Mouse (Mus musculus) hindbrain, embryonic 11.5 days (tissue): ENCODE measurements around the gene Tfdp1. TPM values are rescaled to one million over a fixed set of nuclear protein-coding genes. Genes with fewer than 3 reads are reported as not detected.

ENCODE experiments used
- ATAC-seq: fragments of 200-750 bp; cut with Nextera tagmentation; 2 replicates; pipeline ENCODE4 v1.8.0; 2017; ENCODE audit warnings: mild to moderate bottlenecking, moderate TSS enrichment, moderate library complexity; ENCODE audit not compliant: low FRiP score
- DNase-seq: peaks from one replicate; pipeline ENCODE4 v3.0.0-alpha.2; 2015; ENCODE audit warnings: low spot score
- H3K27ac ChIP-seq: fragments of 300-500 bp; sonication (generic); 2 replicates; pipeline ENCODE4 v1.5.1; 2014; ENCODE audit warnings: mild to moderate bottlenecking, low read depth, low read length
- H3K27me3 ChIP-seq: fragments of 300-500 bp; sonication (generic); 2 replicates; pipeline ENCODE4 v1.6.1; 2014; ENCODE audit warnings: mild to moderate bottlenecking, low read length, moderate library complexity, mixed read lengths; ENCODE audit not compliant: control insufficient read depth, insufficient read depth
- H3K36me3 ChIP-seq: fragments of 300-500 bp; sonication (generic); 2 replicates; pipeline ENCODE4 v1.6.1; 2014; ENCODE audit warnings: mild to moderate bottlenecking, low read length, moderate library complexity, mixed read lengths; ENCODE audit not compliant: control insufficient read depth, insufficient read depth
- H3K4me1 ChIP-seq: fragments of 300-500 bp; sonication (generic); replicated peaks from 2 replicates; pipeline ENCODE4 v1.6.1; 2014; ENCODE audit warnings: low read length, mixed read lengths; ENCODE audit not compliant: control insufficient read depth, insufficient read depth
- H3K4me2 ChIP-seq: fragments of 300-500 bp; sonication (generic); replicated peaks from 2 replicates; pipeline ENCODE4 v1.6.1; 2014; ENCODE audit warnings: mild to moderate bottlenecking, low read depth, low read length
- H3K4me3 ChIP-seq: fragments of 300-500 bp; sonication (generic); 2 replicates; pipeline ENCODE4 v1.5.1; 2014; ENCODE audit warnings: low read depth, low read length
- H3K9ac ChIP-seq: fragments of 300-500 bp; sonication (generic); 2 replicates; pipeline ENCODE4 v1.6.1; 2014; ENCODE audit warnings: low read depth, low read length
- H3K9me3 ChIP-seq: fragments of 300-500 bp; sonication (generic); 2 replicates; pipeline ENCODE4 v1.6.1; 2016; ENCODE audit warnings: low read length; ENCODE audit not compliant: control insufficient read depth
- WGBS: fragments of 180-500 bp; shearing (Covaris S2); extraction: QIAGEN DNeasy Blood & Tissue Kit; methylation state at CpG from one replicate; pipeline ENCODE4 v1.1.7; 2014; 5-methylcytosine and 5-hydroxymethylcytosine counted together
- polyA plus RNA-seq: library from polyadenylated mRNA; unstranded; fragments of >200 nt; fragmentation: Nextera tagmentation; extraction: Ambion mirVana; gene quantifications from 2 replicates; pipeline ENCODE4 v1.2.1, GENCODE M21; 2014

Gene Tfdp1
- polyA plus RNA-seq, 1 experiment from 2014 or later: 175 TPM

- H3K9me3 ChIP-seq: no peaks in the 10 kb centered on the region
- H3K9ac ChIP-seq: no peak overlapping the region
- H3K27me3 ChIP-seq: no peaks in the 10 kb centered on the region
- 80% methylated on average over 10 of the region's 10 CpGs for WGBS
- no peaks in the 10 kb centered on the region for H3K4me1 ChIP-seq
- ATAC-seq (no peak), DNase-seq (no peak)
- H3K27ac ChIP-seq: no peak overlapping the region
- H3K4me2 ChIP-seq: no peak overlapping the region
- H3K4me3 ChIP-seq: no peak overlapping the region
- H3K36me3 ChIP-seq: no peaks in the 10 kb centered on the region
Observed at GRCm38 (mm10) chr8:13415879-13416278, 77.3 kb downstream of the Tfdp1 start.

GRCm38 (mm10) chr8:13419111-13419639, 80.6 kb downstream of the Tfdp1 start:
- no peaks in the 10 kb centered on the region for H3K9me3 ChIP-seq
- ATAC-seq (no peak), DNase-seq (no peak)
- no peaks in the 10 kb centered on the region for H3K4me1 ChIP-seq
- no peaks in the 10 kb centered on the region for H3K36me3 ChIP-seq
- no peak overlapping the region for H3K4me3 ChIP-seq
- H3K4me2 ChIP-seq: no peak overlapping the region
- no peak overlapping the region for H3K9ac ChIP-seq
- WGBS: 83% methylated on average over 2 of the region's 2 CpGs
- no peak overlapping the region for H3K27ac ChIP-seq
- no peaks in the 10 kb centered on the region for H3K27me3 ChIP-seq

GRCm38 (mm10) chr8:13420970-13421369, 82.4 kb downstream of the Tfdp1 start:
- no peaks in the 10 kb centered on the region for H3K4me1 ChIP-seq
- 87% methylated on average over 6 of the region's 6 CpGs for WGBS
- no peak for DNase-seq

GRCm38 (mm10) chr8:13427351-13427750, 88.8 kb downstream of the Tfdp1 start:
- Histone ChIP-seq H3K9ac (no peak overlapping the region), H3K27ac (no peak overlapping the region), H3K4me1 (no peaks in the 10 kb centered on the region), H3K4me2 (no peak overlapping the region), H3K36me3 (no peaks in the 10 kb centered on the region), H3K27me3 (no peaks in the 10 kb centered on the region), H3K9me3 (no peaks in the 10 kb centered on the region), H3K4me3 (no peak overlapping the region)
- ATAC-seq (no peak), DNase-seq (no peak)
- WGBS: 81% methylated on average over 6 of the region's 6 CpGs

More at GRCm38 (mm10) chr8:13420970-13421369, 82.4 kb downstream of the Tfdp1 start:
- no peak for ATAC-seq
- no peaks in the 10 kb centered on the region for H3K9me3 ChIP-seq
- H3K27me3 ChIP-seq: no peaks in the 10 kb centered on the region
- no peak overlapping the region for H3K4me2 ChIP-seq
- H3K36me3 ChIP-seq: no peaks in the 10 kb centered on the region
- H3K9ac ChIP-seq: no peak overlapping the region
- H3K27ac ChIP-seq: no peak overlapping the region
- no peak overlapping the region for H3K4me3 ChIP-seq

Other genes with a start within 250 kb of the Tfdp1 start
- gene Pcid2, start 233.3 kb upstream of the Tfdp1 start, polyA plus RNA-seq: 54.1 and 56.3 TPM in 2 replicates
- 83.5 and 93.0 TPM in 2 replicates for gene Cul4a, start 233.1 kb upstream of the Tfdp1 start, polyA plus RNA-seq
- 261 and 286 TPM in 2 replicates for gene Lamp1, start 179.6 kb upstream of the Tfdp1 start, polyA plus RNA-seq
- 12.9 and 13.0 TPM in 2 replicates for gene Grtp1, start 138.1 kb upstream of the Tfdp1 start, polyA plus RNA-seq
- gene Adprhl1, start 84.6 kb upstream of the Tfdp1 start, polyA plus RNA-seq: 0.26 and 0.32 TPM in 2 replicates
- 30.2 and 32.5 TPM in 2 replicates for gene Dcun1d2, start 50.6 kb upstream of the Tfdp1 start, polyA plus RNA-seq
- gene Tmco3, start 50.6 kb upstream of the Tfdp1 start, polyA plus RNA-seq: 36.0 and 37.1 TPM in 2 replicates
- 0.11 TPM in 1 of 2 replicates, not detected in the other for gene Atp4b, start 58.1 kb downstream of the Tfdp1 start, polyA plus RNA-seq
- 0.03 TPM in 1 of 2 replicates, not detected in the other for gene Grk1, start 66.3 kb downstream of the Tfdp1 start, polyA plus RNA-seq
- not detected in 2 replicates for gene Tmem255b, start 96.4 kb downstream of the Tfdp1 start, polyA plus RNA-seq
- gene Gas6, start 155.7 kb downstream of the Tfdp1 start, polyA plus RNA-seq: 5.9 and 9.8 TPM in 2 replicates
- not detected in 2 replicates for gene 1700029H14Rik, start 223.7 kb downstream of the Tfdp1 start, polyA plus RNA-seq